Mouse (Mus musculus) embryonic facial prominence, embryonic 10.5 days (tissue): ENCODE data around the gene Cbs. TPM values are rescaled to one million over a fixed set of nuclear protein-coding genes. Genes with fewer than 3 reads are reported as not detected.
A peak's percentile ranks its signal among the peaks of the same experiment; 100 is the strongest.

Experiments
- DNase-seq: peaks from one replicate; pipeline ENCODE4 v3.0.0-alpha.2; 2017; ENCODE audit warnings: low spot score
- H3K27ac ChIP-seq: fragments of 300-500 bp; sonication (generic); replicated peaks from 2 replicates; pipeline ENCODE4 v1.5.1; 2016; ENCODE audit warnings: mild to moderate bottlenecking
- H3K27me3 ChIP-seq: fragments of 300-500 bp; sonication (generic); replicated peaks from 2 replicates; pipeline ENCODE4 v1.6.1; 2016; ENCODE audit warnings: low read depth, mild to moderate bottlenecking; ENCODE audit not compliant: poor library complexity, severe bottlenecking
- H3K36me3 ChIP-seq: fragments of 300-500 bp; sonication (generic); replicated peaks from 2 replicates; pipeline ENCODE4 v1.6.1; 2016; ENCODE audit warnings: mild to moderate bottlenecking, moderate library complexity
- H3K4me1 ChIP-seq: fragments of 300-500 bp; sonication (generic); 2 replicates; pipeline ENCODE4 v1.6.1; 2016
- H3K4me3 ChIP-seq: fragments of 300-500 bp; sonication (generic); 2 replicates; pipeline ENCODE4 v1.5.1; 2016; ENCODE audit warnings: mild to moderate bottlenecking, moderate library complexity
- H3K9me3 ChIP-seq: fragments of 300-500 bp; sonication (generic); 2 replicates; pipeline ENCODE4 v1.6.1; 2016; ENCODE audit warnings: mild to moderate bottlenecking
- WGBS: fragments of 180-500 bp; shearing (Covaris S2); methylation state at CpG from one replicate; pipeline ENCODE4 v1.1.7; 2016; 5-methylcytosine and 5-hydroxymethylcytosine counted together
- polyA plus RNA-seq: library from polyadenylated mRNA; unstranded; fragments of >200 nt; fragmentation: Nextera tagmentation; extraction: Ambion mirVana; gene quantifications from 2 replicates; pipeline ENCODE4 v1.2.1, GENCODE M21; 2016

The Cbs gene
- polyA plus RNA-seq, 1 experiment from 2014 or later, result 2.5 TPM

DNA sequence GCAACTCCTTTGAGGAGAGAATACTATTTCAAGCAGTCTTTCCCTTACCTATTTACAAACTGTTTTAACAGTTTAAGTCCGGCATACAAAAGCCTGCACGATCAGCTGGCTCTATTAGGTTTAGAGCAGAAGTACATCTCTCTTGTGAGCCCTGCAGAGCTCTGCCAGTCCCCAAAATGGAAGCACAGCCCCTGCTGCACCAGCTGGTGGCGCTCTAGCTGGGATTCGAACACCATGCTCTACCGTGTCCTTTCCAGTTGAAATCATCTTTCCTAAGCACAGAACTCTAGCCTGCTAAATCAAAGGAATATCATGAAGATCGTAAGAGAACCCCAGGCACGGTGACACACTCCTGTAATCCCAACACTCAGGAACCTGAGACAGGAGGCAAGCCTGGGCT is 30.6 kb downstream of the Cbs start:
- DNase-seq, result no peak
- Histone ChIP-seq H3K9me3 (no peaks in the 10 kb centered on the region), H3K27me3 (no peaks in the 10 kb centered on the region), H3K4me1 (no peaks in the 10 kb centered on the region), H3K27ac (no peak overlapping the region), H3K36me3 (peaks cover 51% of the 10 kb centered on the region), H3K4me3 (no peak overlapping the region)
- WGBS, result 79% methylated on average over 7 of the region's 7 CpGs

DNA sequence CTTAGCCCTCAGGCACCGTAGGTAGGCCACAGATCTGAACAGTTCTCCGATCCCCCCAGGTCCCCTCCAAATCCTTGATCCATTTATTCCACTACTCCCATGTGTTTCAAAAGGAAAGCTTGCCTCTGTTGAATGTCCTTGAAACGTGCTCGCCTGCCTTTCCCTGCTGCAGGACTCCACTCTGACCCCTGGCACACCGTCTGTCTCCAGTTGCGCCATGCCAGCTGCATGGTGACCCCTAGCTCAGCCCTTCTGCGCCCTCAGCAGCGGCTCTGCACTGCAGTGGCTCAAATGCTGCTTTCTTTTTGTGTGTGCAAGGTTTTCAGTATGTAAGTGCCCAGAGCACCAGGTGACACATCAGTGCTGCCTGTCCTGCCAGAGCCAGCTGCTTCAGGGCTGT is 38.4 kb downstream of the Cbs start:
- H3K36me3 ChIP-seq, result peaks cover 65% of the 10 kb centered on the region
- no peak overlapping the region for H3K4me3 ChIP-seq
- WGBS, result 89% methylated on average over 8 of the region's 8 CpGs
- 0 out of 2 replicates have a peak overlapping the region, but pooled peaks have one; percentile 19 for H3K27ac ChIP-seq
- no peaks in the 10 kb centered on the region for H3K4me1 ChIP-seq
- no peaks in the 10 kb centered on the region for H3K9me3 ChIP-seq
- no peaks in the 10 kb centered on the region for H3K27me3 ChIP-seq
- DNase-seq, result no peak

DNA sequence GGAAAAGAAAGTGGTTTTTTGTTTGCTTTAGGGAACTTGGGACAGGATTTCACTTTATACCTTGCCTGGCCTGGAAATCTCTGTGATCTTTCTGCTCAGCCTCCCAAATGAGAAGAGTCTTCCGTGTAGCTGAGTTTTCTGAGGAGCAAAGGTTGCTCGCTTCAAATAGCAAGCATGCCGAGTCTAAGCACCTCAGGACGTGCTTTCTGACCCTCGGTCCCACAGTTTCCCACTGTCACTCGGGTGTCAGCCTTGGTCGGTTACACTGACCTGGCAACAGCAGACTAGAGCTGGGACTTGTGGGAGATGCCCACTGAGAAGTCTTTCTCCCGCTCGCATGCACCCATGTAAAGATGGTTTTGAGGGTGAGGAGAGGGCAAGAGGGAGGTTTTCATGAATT is 39.1 kb downstream of the Cbs start:
- Histone ChIP-seq H3K9me3 (no peaks in the 10 kb centered on the region), H3K27me3 (no peaks in the 10 kb centered on the region), H3K27ac (no peak overlapping the region), H3K4me3 (no peak overlapping the region), H3K36me3 (peaks cover 64% of the 10 kb centered on the region), H3K4me1 (no peaks in the 10 kb centered on the region)
- no peak for DNase-seq
- WGBS, result 92% methylated on average over 9 of the region's 9 CpGs

DNA sequence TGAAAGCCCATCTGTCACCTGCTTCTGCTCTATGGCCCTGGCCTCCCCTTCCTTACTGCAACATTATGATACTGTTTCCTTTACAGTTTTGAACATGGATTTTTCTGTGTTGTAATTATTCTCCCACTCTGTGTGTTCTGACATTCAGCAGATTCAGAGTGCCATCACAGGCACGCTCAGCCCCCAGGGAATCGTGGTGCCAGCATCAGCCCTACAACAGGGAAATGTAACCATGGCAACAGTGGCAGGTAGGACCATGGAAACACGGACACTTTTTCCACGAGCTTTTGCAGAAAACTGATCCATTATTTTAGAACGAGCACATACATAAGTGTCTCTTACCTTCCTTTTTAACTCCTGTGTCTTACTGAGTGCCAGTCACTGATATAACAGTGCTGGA is 42.0 kb downstream of the Cbs start:
- Histone ChIP-seq H3K4me3 (no peak overlapping the region), H3K4me1 (no peaks in the 10 kb centered on the region), H3K36me3 (peaks cover 73% of the 10 kb centered on the region), H3K27ac (no peak overlapping the region), H3K9me3 (no peaks in the 10 kb centered on the region), H3K27me3 (no peaks in the 10 kb centered on the region)
- 88% methylated on average over 5 of the region's 5 CpGs for WGBS
- DNase-seq, result no peak

DNA sequence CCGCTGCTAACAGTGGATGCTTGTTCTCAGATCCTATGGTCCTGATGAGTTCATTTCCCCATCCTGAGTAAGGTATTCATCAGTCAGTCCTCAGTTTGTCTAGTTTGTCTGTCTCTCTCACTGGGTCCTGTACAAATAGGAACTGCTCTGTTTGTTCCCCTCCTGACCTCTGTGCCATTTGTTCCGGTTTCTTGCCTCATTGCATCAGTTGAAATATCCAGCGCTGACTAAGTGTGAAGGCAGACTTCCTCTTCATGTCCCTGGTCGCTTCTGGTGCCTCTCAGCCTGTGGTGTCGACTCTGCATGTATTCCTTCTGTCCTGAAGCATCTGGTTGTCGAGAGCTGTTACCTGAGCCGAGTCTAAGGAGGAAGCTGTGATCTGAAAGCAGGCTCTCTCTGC is 42.4 kb downstream of the Cbs start:
- Histone ChIP-seq H3K4me1 (no peaks in the 10 kb centered on the region), H3K27ac (no peak overlapping the region), H3K27me3 (no peaks in the 10 kb centered on the region), H3K9me3 (no peaks in the 10 kb centered on the region), H3K4me3 (no peak overlapping the region), H3K36me3 (peaks cover 71% of the 10 kb centered on the region)
- DNase-seq, result no peak
- 77% methylated on average over 7 of the region's 7 CpGs for WGBS

DNA sequence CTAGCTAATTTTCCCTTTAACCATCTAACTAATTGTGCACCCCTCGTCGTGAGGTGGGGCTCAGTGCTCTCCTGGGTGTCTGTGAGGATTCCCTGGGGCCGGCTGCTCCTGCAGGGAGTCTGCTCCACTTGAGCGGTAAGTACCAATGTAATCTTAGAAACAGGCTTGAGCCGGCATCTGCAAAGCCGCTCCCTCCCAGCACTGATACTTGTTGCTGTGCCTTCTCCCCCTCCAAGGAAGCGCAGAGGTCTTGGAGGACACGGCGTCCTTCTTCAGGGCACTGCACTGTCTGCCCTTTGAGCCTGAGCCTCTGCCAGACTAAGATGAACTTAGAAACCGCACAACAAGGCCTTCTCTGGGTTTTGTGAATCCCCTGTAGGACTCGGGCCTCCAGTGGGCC is 46.2 kb downstream of the Cbs start:
- no peak overlapping the region for H3K4me3 ChIP-seq
- H3K27ac ChIP-seq, result no peak overlapping the region
- no peaks in the 10 kb centered on the region for H3K9me3 ChIP-seq
- H3K36me3 ChIP-seq, result peaks cover 64% of the 10 kb centered on the region
- WGBS, result 83% methylated on average over 11 of the region's 11 CpGs
- peaks cover 3% of the 10 kb centered on the region; the same call in 1 of the 2 replicates for H3K4me1 ChIP-seq
- no peak for DNase-seq
- H3K27me3 ChIP-seq, result no peaks in the 10 kb centered on the region

DNA sequence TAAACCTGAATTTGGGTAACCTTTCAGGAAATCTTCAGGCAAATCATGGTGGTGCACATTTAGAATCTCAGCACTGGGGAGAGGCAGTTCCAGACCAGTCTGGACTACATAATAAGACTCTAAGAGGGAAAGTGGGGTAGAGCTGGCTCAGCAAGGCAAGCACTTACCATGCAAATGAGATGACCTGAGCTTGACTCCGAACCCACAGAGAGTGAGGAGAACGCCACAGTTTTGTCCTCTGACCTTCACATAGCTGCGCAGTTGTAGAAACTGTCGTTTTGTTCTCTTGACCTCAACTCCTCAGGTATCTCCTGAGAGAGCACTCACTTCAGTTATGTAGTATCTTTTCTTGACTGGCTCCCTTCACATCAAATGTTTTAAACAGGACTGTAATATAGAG is 48.3 kb downstream of the Cbs start:
- Histone ChIP-seq H3K36me3 (peaks cover 59% of the 10 kb centered on the region), H3K4me3 (no peak overlapping the region), H3K4me1 (peaks cover 5% of the 10 kb centered on the region; the same call in 1 of the 2 replicates), H3K27ac (no peak overlapping the region), H3K9me3 (no peaks in the 10 kb centered on the region), H3K27me3 (no peaks in the 10 kb centered on the region)
- DNase-seq, result no peak
- 85% methylated on average over 4 of the region's 4 CpGs for WGBS

DNA sequence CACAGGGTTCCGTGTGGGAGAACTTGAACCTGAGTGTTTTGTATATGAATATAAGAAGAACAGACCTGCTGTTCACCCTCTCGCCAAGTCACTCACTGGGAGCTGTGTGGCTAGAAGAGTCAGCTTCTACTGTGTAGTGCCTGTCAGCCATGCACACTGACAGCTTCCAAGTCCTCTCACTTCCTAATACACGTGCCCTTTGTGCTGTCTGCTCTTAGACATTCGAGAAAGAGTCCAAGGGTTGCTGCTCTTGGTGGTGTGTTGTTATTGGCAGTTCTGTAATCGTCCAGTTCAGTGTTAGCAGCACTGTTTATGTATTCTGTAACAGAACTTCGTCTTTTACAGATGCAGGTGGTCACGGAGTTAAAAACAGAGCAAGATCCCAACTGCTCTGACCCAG is 48.9 kb downstream of the Cbs start:
- H3K27me3 ChIP-seq, result no peaks in the 10 kb centered on the region
- no peak overlapping the region for H3K27ac ChIP-seq
- no peak for DNase-seq
- peaks cover 56% of the 10 kb centered on the region for H3K36me3 ChIP-seq
- no peak overlapping the region for H3K4me3 ChIP-seq
- H3K4me1 ChIP-seq, result peaks cover 8% of the 10 kb centered on the region; the same call in 1 of the 2 replicates
- WGBS, result 82% methylated on average over 7 of the region's 7 CpGs
- H3K9me3 ChIP-seq, result no peaks in the 10 kb centered on the region

DNA sequence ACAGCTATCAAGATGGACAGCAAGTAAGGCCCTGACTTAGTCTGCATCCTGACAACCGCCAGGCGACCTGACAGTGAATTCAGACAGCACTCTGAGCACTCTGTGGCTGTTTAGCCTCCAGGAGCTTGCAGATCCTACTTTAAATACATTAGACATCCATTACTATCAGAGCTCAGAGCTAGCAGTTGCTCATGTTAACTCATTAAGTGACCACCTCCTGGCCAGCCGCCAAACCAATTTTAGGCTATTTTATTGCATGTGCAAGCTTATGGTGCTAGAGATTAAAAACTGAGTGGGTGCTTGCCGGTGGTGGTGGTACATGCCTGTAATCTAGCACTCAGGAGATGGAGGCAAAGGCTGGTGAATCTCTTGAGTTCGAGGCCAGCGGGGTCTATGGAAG is 53.3 kb downstream of the Cbs start:
- no peaks in the 10 kb centered on the region for H3K9me3 ChIP-seq
- H3K27me3 ChIP-seq, result no peaks in the 10 kb centered on the region
- no peak overlapping the region for H3K27ac ChIP-seq
- peaks cover 28% of the 10 kb centered on the region; the same call in 1 of the 2 replicates for H3K4me1 ChIP-seq
- WGBS, result 92% methylated on average over 6 of the region's 6 CpGs
- DNase-seq, result no peak
- peaks cover 17% of the 10 kb centered on the region for H3K36me3 ChIP-seq
- H3K4me3 ChIP-seq, result no peak overlapping the region

DNA sequence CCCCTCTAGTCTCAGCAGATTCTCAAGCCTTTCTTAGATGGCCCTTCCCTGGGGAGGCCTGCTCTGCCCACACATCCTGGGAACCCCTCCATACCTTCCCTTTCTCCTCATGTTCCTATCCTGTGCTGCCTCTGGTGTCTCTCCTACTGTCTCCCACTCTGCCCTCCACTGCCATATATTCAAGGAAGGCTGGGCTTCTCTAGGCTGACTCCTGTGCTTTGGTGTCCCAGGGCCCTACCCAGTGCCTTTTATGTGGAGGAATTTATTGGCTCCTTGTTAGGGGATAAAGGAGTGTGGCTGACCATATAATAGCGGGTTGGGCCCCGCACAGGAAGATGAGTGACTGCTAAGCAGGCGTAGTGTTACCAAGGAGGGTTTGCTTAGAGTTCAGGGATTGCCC is 53.9 kb downstream of the Cbs start:
- Histone ChIP-seq H3K9me3 (no peaks in the 10 kb centered on the region), H3K4me1 (peaks cover 28% of the 10 kb centered on the region; the same call in 1 of the 2 replicates), H3K27me3 (no peaks in the 10 kb centered on the region), H3K4me3 (no peak overlapping the region), H3K36me3 (peaks cover 13% of the 10 kb centered on the region), H3K27ac (no peak overlapping the region; the same call in 1 of the 2 replicates)
- no peak for DNase-seq
- WGBS, result 87% methylated on average over 3 of the region's 3 CpGs

DNA sequence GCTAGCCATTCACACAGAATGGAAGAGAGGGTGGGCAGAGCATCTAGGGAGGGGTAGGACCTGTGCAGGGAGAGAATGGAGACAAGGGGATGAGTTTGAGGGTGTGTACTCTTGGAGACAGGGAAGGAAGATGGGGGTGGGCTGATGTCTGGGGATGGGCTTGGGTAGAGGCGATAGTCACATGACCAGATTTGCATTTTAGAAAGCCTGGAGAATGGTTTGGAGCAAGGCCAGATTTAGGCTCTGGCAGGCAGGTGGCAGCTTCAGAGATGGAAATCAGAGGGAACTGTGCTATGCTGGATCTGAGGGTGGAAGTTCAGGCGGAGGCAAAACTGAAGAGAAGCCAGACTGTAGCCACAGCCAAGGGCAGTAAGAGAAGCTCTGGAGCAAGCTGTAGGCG is 56.7 kb downstream of the Cbs start:
- no peak for DNase-seq
- Histone ChIP-seq H3K4me1 (peaks cover 23% of the 10 kb centered on the region; the same call in 1 of the 2 replicates), H3K27ac (no peak overlapping the region), H3K4me3 (no peak overlapping the region), H3K36me3 (peaks cover 8% of the 10 kb centered on the region), H3K27me3 (no peaks in the 10 kb centered on the region), H3K9me3 (no peaks in the 10 kb centered on the region)
- WGBS, result 64% methylated on average over 3 of the region's 3 CpGs

DNA sequence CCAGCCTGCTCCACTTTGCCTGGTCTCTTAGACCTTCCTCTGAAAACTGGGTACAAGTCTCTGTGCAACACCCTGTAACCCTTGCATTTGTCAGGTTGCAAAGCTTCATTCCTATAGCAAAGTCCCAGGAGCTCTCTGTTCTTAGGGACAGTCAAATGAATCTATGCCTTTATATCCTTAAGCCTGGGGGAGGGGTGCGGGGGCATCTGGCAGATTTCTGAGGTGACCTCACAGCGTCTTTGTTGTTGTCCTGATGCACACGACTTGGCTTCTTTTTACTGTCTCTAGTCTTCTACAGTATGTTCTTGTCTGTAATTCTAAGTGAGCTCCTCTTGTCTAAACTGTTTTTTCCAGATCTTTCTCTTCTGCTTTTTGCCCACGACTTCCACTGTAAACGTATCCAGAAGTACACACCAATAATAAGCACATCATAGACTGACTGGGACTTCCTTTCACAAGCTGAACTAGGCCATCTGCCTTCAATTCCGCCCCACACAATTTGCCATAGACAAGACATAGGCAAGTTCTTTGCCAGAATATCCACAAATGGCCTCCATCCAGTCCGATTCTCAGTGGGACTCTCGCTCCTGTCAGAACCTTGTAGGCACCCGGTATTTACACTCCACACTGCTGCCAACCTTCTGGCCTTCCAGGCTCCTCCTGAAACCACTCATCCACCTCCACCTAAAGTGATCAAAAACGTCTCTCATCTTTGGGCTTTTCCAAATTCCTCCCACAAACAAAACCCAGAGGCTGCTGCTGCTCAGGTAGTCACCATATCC is 60.5 kb downstream of the Cbs start:
- Histone ChIP-seq H3K27ac (no peak overlapping the region), H3K36me3 (no peaks in the 10 kb centered on the region; the same call in 1 of the 2 replicates), H3K9me3 (no peaks in the 10 kb centered on the region), H3K4me1 (peaks cover 12% of the 10 kb centered on the region; the same call in 1 of the 2 replicates), H3K4me3 (no peak overlapping the region), H3K27me3 (no peaks in the 10 kb centered on the region)
- no peak for DNase-seq
- 88% methylated on average over 10 of the region's 10 CpGs for WGBS

DNA sequence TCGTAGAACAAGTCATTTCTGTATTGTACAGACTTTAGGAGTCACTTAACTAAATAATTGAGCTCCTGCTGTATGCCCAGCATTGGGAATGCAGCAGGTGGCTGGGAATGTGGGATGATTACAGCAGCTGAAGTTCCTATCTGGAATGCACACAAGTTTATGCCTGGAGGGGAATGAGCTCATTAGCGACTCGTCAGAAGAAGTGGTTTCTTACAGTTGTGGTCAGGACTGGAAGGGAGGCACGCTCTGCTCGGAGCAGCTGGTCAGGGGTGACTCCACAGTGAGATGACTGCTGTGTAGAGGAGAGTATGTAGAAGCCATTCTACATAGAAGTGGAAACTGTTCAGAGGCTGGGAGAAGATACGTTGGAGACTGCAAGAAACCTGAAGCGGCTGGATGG is 62.4 kb downstream of the Cbs start:
- H3K4me3 ChIP-seq, result no peak overlapping the region
- DNase-seq, result no peak
- H3K27me3 ChIP-seq, result no peaks in the 10 kb centered on the region
- H3K27ac ChIP-seq, result no peak overlapping the region
- H3K4me1 ChIP-seq, result no peaks in the 10 kb centered on the region
- WGBS, result 78% methylated on average over 7 of the region's 7 CpGs
- no peaks in the 10 kb centered on the region; the same call in 1 of the 2 replicates for H3K36me3 ChIP-seq
- H3K9me3 ChIP-seq, result no peaks in the 10 kb centered on the region
